Mouse (Mus musculus): ENCODE results near the gene Mfsd6. TPM values are rescaled to one million over a fixed set of nuclear protein-coding genes. Genes with fewer than 3 reads are reported as not detected.

Gene Mfsd6
- total RNA-seq (2023) = 10 to 100 TPM; 29.0 to 34.4 TPM

DNA sequence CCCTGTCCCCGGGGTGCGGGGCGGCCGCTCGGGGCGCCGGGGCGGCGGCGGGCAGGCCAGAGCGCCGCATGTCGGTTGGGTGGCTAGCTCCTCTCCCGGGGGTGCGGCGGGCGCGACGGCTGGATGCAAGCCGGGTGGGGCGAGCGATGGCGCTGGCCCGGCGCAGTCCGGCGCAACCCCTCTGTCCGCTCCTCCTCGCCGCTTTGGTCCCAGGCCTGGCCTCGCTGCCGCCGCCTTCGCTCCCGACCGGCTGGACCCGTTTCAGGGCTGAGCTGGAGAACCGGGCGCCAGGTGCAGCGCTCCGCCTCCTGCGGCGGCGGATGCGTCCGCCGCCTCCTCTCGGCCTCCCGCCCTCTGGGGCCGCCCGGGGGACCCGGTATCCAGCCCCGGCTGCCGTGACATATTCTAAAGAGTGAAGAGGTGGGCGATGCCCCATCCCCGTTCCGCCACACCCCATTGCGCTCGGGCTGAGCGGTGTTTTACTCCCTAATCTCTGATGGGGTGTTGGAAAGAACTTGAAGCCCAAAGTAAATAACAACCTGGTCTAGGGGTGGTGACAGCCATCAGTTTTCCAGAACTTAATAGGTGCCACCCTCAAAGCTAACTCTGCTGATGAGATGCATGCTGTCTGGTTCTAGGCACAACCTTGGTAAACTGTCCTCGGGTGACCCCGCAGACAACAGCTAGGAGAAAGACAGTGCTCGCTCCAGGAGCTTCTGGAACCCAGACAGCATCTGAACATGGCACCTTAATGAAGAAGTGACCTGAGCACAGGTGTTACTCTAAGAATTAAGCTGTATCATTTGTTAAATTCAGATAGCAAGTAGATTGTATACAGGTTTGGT, at the start of gene Mfsd6:
TSS of gene Mfsd6 (minus strand) at position 407 of the 845 bp plus-strand sequence.

DNA sequence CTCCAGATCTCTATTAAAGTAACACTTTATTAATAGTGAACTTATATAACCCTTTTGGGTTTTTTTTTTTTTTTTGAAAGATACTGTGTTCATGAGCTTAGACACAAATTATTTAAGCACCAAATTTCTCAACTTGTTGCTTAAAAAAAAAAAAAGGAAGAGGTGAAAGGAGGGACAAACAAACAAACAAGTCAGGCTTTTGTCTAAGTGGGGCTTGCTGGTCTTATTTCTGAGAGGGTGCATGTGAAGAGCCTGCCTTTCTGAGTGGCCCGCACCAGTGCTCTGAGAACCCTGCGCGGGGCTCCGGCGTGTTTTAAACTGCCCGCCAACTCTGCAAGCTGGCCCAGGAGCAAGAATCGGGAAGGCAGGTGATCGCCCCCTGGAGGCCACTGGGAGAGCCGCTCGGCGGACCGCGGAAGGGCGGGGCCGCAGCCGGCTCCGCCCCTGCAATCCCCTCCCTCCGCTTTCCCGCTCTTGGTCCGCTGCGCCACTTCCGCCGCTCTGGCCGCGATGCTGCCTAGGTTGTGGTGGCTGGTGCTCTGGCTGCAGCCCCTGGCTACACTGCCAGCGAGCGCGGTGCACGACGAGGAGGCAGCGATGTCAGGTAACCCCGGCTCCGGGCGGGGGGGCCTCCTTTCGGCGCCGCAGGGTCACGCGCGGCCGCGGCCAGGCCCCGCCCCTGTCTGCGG, 96.9 kb downstream of the Mfsd6 start, which contains the start of gene Nemp2:
TSS of gene Nemp2 (plus strand) at position 456 of the 689 bp plus-strand sequence.

Other genes starting within 250 kb of the Mfsd6 start
- 10 to 100 TPM; 63.4 to 64.2 TPM for gene Nab1, start 226.8 kb downstream of the Mfsd6 start, total RNA-seq (2023)
- gene Nemp2, start 96.8 kb downstream of the Mfsd6 start, total RNA-seq (2023) = 10 to 100 TPM; 33.8 to 40.8 TPM
- gene Inpp1, start 90.2 kb upstream of the Mfsd6 start, total RNA-seq (2023) = 10 to 100 TPM; 61.0 to 61.1 TPM
- gene Hibch, start 117.5 kb upstream of the Mfsd6 start, total RNA-seq (2023) = 10 to 100 TPM; 23.5 to 23.9 TPM

All from T-cell, adult 66 days (primary cell).